Mouse (Mus musculus) embryonic stem cell, embryonic (primary cell): ENCODE measurements around the gene Aurkb.

Experiments used
- CTCF ChIA-PET, 4 experiments: fragments of 300-600 bp in 2 of 4; fragments of 350-600 bp in 2 of 4; sonication (Branson Sonifier 250); formaldehyde crosslinking; loops; one replicate each; lab custom pipeline; 2022; ENCODE audit warnings: inconsistent platforms in 2 of 4; lab: Charles Lee
- POLR2A ChIA-PET, 4 experiments: fragments of 300-600 bp in 2 of 4; fragments of 350-600 bp in 2 of 4; sonication (Branson Sonifier 250); formaldehyde crosslinking; loops; one replicate each; lab custom pipeline; 2022; ENCODE audit warnings: antibody characterized with exemption in 4 of 4, inconsistent platforms in 1 of 4; lab: Charles Lee

Gene Aurkb

GRCm38 (mm10) chr11:69052824-69053421 is 7.5 kb downstream of the Aurkb start:
- CTCF ChIA-PET = interaction anchor here in 2 of 4 experiments (0.5 to 0.6 kb wide), 3 partner anchors 12 to 488 kb away, joined by 4 to 6 read pairs (median 4); no protein-coding TSS in a partner anchor

GRCm38 (mm10) chr11:69053848-69054247 is 8.4 kb downstream of the Aurkb start:
- CTCF ChIA-PET = no interaction called here
- POLR2A ChIA-PET = interaction anchor here in 2 of 4 experiments (1.1 to 3.1 kb wide), 7 partner anchors 8 to 26 kb away, joined by 3 to 17 read pairs (median 4); partner anchors contain the start of gene Aurkb (in 1 of the 2)

More at GRCm38 (mm10) chr11:69052824-69053421, 7.5 kb downstream of the Aurkb start:
- POLR2A ChIA-PET = interaction anchor here (0.5 to 3.1 kb wide), 16 partner anchors 8 to 160 kb away, joined by 3 to 17 read pairs (median 4); partner anchors contain the start of gene Per1 (in 1 of the 4)

- POLR2A ChIA-PET = interaction anchor here (0.9 to 12.8 kb wide), 19 partner anchors 9 to 275 kb away, joined by 3 to 344 read pairs (median 10); partner anchors contain the start of genes Tmem107 (in 3 of the 4), 9130213A22Rik (in 1 of the 4), Aurkb (in 1 of the 4) and Per1 (in 1 of the 4)
- CTCF ChIA-PET = no interaction called here
Observed at GRCm38 (mm10) chr11:69058265-69058664, 12.8 kb downstream of the Aurkb start.

- ChIA-PET POLR2A (interaction anchor here (0.6 to 12.8 kb wide), 70 partner anchors 8 to 779 kb away, joined by 3 to 344 read pairs (median 5); partner anchors contain the start of genes Tmem107 (in 3 of the 4), 9130213A22Rik (in 2 of the 4), Aurkb (in 2 of the 4) and Hes7 (in 2 of the 4)), CTCF (interaction anchor here in 3 of 4 experiments (0.5 to 1.5 kb wide), 14 partner anchors 8 to 228 kb away, joined by 3 to 7 read pairs (median 3); partner anchors contain the start of genes 9130213A22Rik (in 1 of the 3) and Aurkb (in 1 of the 3))
Observed at GRCm38 (mm10) chr11:69058729-69059356, 13.4 kb downstream of the Aurkb start.

- ChIA-PET POLR2A (interaction anchor here (0.6 to 12.8 kb wide), 73 partner anchors 8 to 778 kb away, joined by 3 to 344 read pairs (median 5); partner anchors contain the start of genes Tmem107 (in 3 of the 4), 9130213A22Rik (in 2 of the 4), Aurkb (in 2 of the 4) and Hes7 (in 2 of the 4)), CTCF (interaction anchor here (0.5 to 1.5 kb wide), 15 partner anchors 9 to 228 kb away, joined by 3 to 7 read pairs (median 3); partner anchors contain the start of genes 9130213A22Rik (in 1 of the 4) and Aurkb (in 1 of the 4))
Observed at GRCm38 (mm10) chr11:69059357-69059974, 14.0 kb downstream of the Aurkb start, which contains the start of gene Borcs6. Gene Borcs6 (plus strand): TSS chr11:69059717.

- POLR2A ChIA-PET = interaction anchor here (0.6 to 12.8 kb wide), 64 partner anchors 8 to 369 kb away, joined by 3 to 344 read pairs (median 5); partner anchors contain the start of genes Tmem107 (in 3 of the 4), 9130213A22Rik (in 2 of the 4), Aurkb (in 2 of the 4) and Hes7 (in 2 of the 4)
- CTCF ChIA-PET = interaction anchor here in 3 of 4 experiments (0.6 to 1.5 kb wide), 13 partner anchors 9 to 155 kb away, joined by 3 to 5 read pairs (median 3); partner anchors contain the start of gene Aurkb (in 1 of the 3)
Observed at GRCm38 (mm10) chr11:69059975-69060411, 14.5 kb downstream of the Aurkb start.

GRCm38 (mm10) chr11:69060448-69061254 is 15.2 kb downstream of the Aurkb start:
- ChIA-PET POLR2A (interaction anchor here (0.5 to 12.8 kb wide), 35 partner anchors 8 to 1466 kb away, joined by 3 to 344 read pairs (median 6); partner anchors contain the start of genes Tmem107 (in 3 of the 4), 9130213A22Rik (in 2 of the 4), Aurkb (in 2 of the 4) and Hes7 (in 2 of the 4)), CTCF (interaction anchor here in 2 of 4 experiments (0.6 to 1.5 kb wide), 4 partner anchors 8 to 132 kb away, joined by 3 to 5 read pairs (median 4); no protein-coding TSS in a partner anchor)

GRCm38 (mm10) chr11:69061255-69061912 is 15.9 kb downstream of the Aurkb start:
- POLR2A ChIA-PET = interaction anchor here (0.8 to 12.8 kb wide), 26 partner anchors 9 to 159 kb away, joined by 3 to 344 read pairs (median 7); partner anchors contain the start of genes Tmem107 (in 3 of the 4), Vamp2 (in 2 of the 4), 9130213A22Rik (in 1 of the 4) and Aurkb (in 1 of the 4)
- CTCF ChIA-PET = interaction anchor here in 1 of 4 experiments (1.2 kb wide), 1 partner anchor 25 kb away, joined by 4 read pairs; no protein-coding TSS in a partner anchor

- ChIA-PET CTCF (no interaction called here), POLR2A (interaction anchor here (0.8 to 12.8 kb wide), 23 partner anchors 11 to 160 kb away, joined by 3 to 344 read pairs (median 7); partner anchors contain the start of genes Tmem107 (in 3 of the 4), 9130213A22Rik (in 1 of the 4), Aurkb (in 1 of the 4) and Hes7 (in 1 of the 4))
Observed at GRCm38 (mm10) chr11:69062194-69062760, 16.8 kb downstream of the Aurkb start.

GRCm38 (mm10) chr11:69062761-69063224 is 17.3 kb downstream of the Aurkb start:
- ChIA-PET CTCF (no interaction called here), POLR2A (interaction anchor here (0.8 to 12.8 kb wide), 28 partner anchors 10 to 74 kb away, joined by 3 to 344 read pairs (median 6); partner anchors contain the start of genes Tmem107 (in 3 of the 4), Per1 (in 2 of the 4), 9130213A22Rik (in 1 of the 4) and Aurkb (in 1 of the 4))

GRCm38 (mm10) chr11:69063413-69064201 is 18.2 kb downstream of the Aurkb start:
- ChIA-PET CTCF (interaction anchor here (0.5 to 1.3 kb wide), 8 partner anchors 28 to 897 kb away, joined by 3 to 4 read pairs (median 4); partner anchors contain the start of genes 9130213A22Rik (in 1 of the 4) and Per1 (in 1 of the 4)), POLR2A (interaction anchor here (0.6 to 12.8 kb wide), 44 partner anchors 9 to 858 kb away, joined by 3 to 344 read pairs (median 4); partner anchors contain the start of genes Per1 (in 3 of the 4), Tmem107 (in 3 of the 4), 9130213A22Rik (in 2 of the 4) and Aurkb (in 1 of the 4))

- ChIA-PET CTCF (interaction anchor here (0.5 to 1.3 kb wide), 10 partner anchors 12 to 896 kb away, joined by 3 to 4 read pairs (median 4); partner anchors contain the start of genes 9130213A22Rik (in 1 of the 4) and Per1 (in 1 of the 4)), POLR2A (interaction anchor here (0.6 to 12.8 kb wide), 35 partner anchors 9 to 857 kb away, joined by 3 to 344 read pairs (median 4); partner anchors contain the start of genes Tmem107 (in 3 of the 4), 9130213A22Rik (in 2 of the 4), Hes7 (in 2 of the 4) and Per1 (in 2 of the 4))
Observed at GRCm38 (mm10) chr11:69064259-69065133, 19.0 kb downstream of the Aurkb start.
